Mouse (Mus musculus) lung, embryonic 14.5 days (tissue): ENCODE data around the gene Cript. TPM values are rescaled to one million over a fixed set of nuclear protein-coding genes. Genes with fewer than 3 reads are reported as not detected.

Experiments
- ATAC-seq: fragments of 200-750 bp; cut with Nextera tagmentation; 2 replicates; pipeline ENCODE4 v1.8.0; 2017; ENCODE audit warnings: mild to moderate bottlenecking, moderate TSS enrichment, moderate library complexity; ENCODE audit not compliant: insufficient read depth
- DNase-seq: peaks from one replicate; pipeline ENCODE4 v3.0.0-alpha.2; 2015
- H3K27ac ChIP-seq: fragments of 300-500 bp; sonication (generic); 2 replicates; pipeline ENCODE4 v1.5.1; 2014; ENCODE audit warnings: low read depth, mild to moderate bottlenecking, moderate library complexity
- H3K27me3 ChIP-seq: fragments of 300-500 bp; sonication (generic); 2 replicates; pipeline ENCODE4 v1.6.1; 2014; ENCODE audit warnings: low read length, control low read depth; ENCODE audit not compliant: insufficient read depth
- H3K36me3 ChIP-seq: fragments of 300-500 bp; sonication (generic); 2 replicates; pipeline ENCODE4 v1.6.1; 2014; ENCODE audit warnings: control low read depth; ENCODE audit not compliant: insufficient read depth
- H3K4me1 ChIP-seq: fragments of 300-500 bp; sonication (generic); 2 replicates; pipeline ENCODE4 v1.6.1; 2014; ENCODE audit warnings: antibody characterized with exemption, control low read depth; ENCODE audit not compliant: insufficient read depth
- H3K4me2 ChIP-seq: fragments of 300-500 bp; sonication (generic); 2 replicates; pipeline ENCODE4 v1.6.1; 2014; ENCODE audit warnings: mild to moderate bottlenecking
- H3K4me3 ChIP-seq: fragments of 300-500 bp; sonication (generic); 2 replicates; pipeline ENCODE4 v1.5.1; 2014; ENCODE audit warnings: low read depth, low read length
- H3K9ac ChIP-seq: fragments of 300-500 bp; sonication (generic); 2 replicates; pipeline ENCODE4 v1.6.1; 2014
- H3K9me3 ChIP-seq: fragments of 300-500 bp; sonication (generic); 2 replicates; pipeline ENCODE4 v1.6.1; 2016; ENCODE audit warnings: low read depth, low read length, control low read depth
- CTCF ChIP-seq: IDR thresholded peaks from 2 replicates; pipeline ENCODE4 v1.5.1; 2016; ENCODE audit warnings: antibody characterized with exemption, low read depth
- WGBS: fragments of 180-500 bp; shearing (Covaris S2); extraction: QIAGEN DNeasy Blood & Tissue Kit; methylation state at CpG from one replicate; pipeline ENCODE4 v1.1.7; 2014; 5-methylcytosine and 5-hydroxymethylcytosine counted together
- polyA plus RNA-seq: library from polyadenylated mRNA; unstranded; fragments of >200 nt; fragmentation: Nextera tagmentation; extraction: Ambion mirVana; gene quantifications from 2 replicates; pipeline ENCODE4 v1.2.1, GENCODE M21; 2014

The Cript gene
- polyA plus RNA-seq = 131 TPM in 2 replicates

DNA sequence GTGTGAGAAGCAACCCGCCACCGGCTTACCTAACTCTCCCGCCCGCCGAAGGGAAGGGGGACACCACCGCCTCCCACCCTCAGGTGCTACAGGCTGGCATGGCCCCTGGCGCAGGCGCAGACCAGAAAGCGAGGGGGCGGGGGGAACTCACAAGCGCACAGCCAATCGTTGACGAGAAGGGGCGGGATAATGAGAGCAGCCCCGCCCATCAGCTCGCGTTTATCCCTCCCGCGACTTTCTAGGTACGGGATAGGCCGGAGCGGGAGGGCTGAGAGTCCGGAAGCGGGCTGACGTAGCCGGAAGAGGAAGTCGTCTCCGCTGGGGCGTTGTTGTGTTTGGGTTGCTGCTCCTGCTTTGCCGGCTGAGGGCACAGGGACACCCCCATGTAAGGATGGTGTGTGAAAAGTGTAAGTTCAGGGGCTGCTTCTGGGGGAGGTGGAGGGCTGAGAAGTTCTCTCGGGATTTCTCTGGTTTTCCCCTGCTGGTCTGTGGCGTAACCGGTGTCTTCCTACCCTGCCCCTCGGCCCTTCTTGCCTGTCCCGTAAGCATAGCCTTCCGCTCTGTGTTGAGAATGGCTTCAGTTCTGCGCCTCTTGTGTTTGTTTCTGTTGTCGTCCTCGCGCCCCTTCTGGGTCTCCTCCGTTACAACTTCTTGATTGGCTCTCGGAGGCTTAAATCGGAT is at the start of gene Cript, which contains the start of gene Pigf:
Cript (plus strand) TSS at position 282 of the 681 bp plus-strand sequence.
Pigf (minus strand) TSS at position 138 of the 681 bp plus-strand sequence.
- H3K27me3 ChIP-seq = no peaks in the 10 kb centered on the region
- ATAC-seq (peak; percentile 99), DNase-seq (peak; percentile 100)
- peak within 1 kb of the TSS; percentile 24; the same call in 1 of the 2 replicates for H3K27ac ChIP-seq
- no peaks in the 10 kb centered on the region for H3K9me3 ChIP-seq
- no peak for TF ChIP-seq CTCF
- WGBS = under 1% methylated on average over 43 of the region's 43 CpGs
- H3K4me3 ChIP-seq = peak within 1 kb of the TSS; percentile 71
- H3K36me3 ChIP-seq = peaks cover 8% of the 10 kb centered on the region; the same call in 1 of the 2 replicates
- H3K4me2 ChIP-seq = peak within 1 kb of the TSS; percentile 90
- H3K9ac ChIP-seq = peak within 1 kb of the TSS; percentile 71
- H3K4me1 ChIP-seq = peaks cover 5% of the 10 kb centered on the region; the same call in 1 of the 2 replicates

- Histone ChIP-seq H3K36me3 (peaks cover 44% of the 10 kb centered on the region), H3K9ac (no peak overlapping the region), H3K4me1 (no peaks in the 10 kb centered on the region), H3K4me3 (no peak overlapping the region), H3K27ac (no peak overlapping the region), H3K4me2 (no peak overlapping the region), H3K27me3 (no peaks in the 10 kb centered on the region), H3K9me3 (no peaks in the 10 kb centered on the region)
- ATAC-seq = no peak
- no peak for TF ChIP-seq CTCF
- WGBS = 70% methylated on average over 10 of the region's 10 CpGs
- DNase-seq = no peak
Observed at GRCm38 (mm10) chr17:86976387-86976786, 49.0 kb upstream of the Cript start.

DNA sequence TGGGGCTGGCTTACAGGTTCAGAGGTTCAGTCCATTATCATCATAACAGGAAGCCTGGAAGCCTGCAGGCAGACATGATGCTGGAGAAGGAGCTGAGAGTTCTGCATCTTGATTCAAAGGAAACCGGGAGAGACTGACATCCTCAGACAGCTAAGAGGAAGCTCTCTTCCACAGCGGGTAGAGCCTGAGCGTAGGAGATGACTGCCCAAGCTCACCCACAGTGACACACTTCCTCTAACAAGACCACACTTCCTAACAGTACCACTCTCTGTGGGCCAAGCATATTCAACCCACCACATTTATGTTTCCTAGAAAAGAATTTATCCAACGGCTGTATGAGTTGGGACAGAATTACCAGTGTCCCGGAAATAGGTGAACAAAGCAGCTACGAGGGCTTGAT is 46.9 kb upstream of the Cript start:
- DNase-seq = no peak
- 79% methylated on average over 6 of the region's 6 CpGs for WGBS
- H3K36me3 ChIP-seq = peaks cover 43% of the 10 kb centered on the region

DNA sequence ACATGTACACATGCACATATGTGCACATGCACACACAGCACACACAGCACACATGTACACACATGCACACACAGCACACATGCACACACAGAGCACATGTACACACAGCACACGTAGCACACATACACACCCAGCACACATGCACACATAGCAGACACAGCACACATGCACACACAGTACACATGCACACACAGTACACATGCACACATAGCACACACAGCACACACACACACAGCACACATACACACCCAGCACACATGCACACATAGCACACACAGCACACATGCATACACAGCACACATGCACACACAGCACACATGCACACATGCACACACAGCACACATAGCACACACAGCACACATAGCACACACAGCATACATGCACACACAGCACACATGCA is 44.1 kb upstream of the Cript start:
- H3K4me3 ChIP-seq = no peak overlapping the region
- 96% methylated on average over 1 of the region's 1 CpGs for WGBS
- no peak overlapping the region for H3K4me2 ChIP-seq
- DNase-seq (no peak), ATAC-seq (no peak)
- no peak for TF ChIP-seq CTCF
- no peaks in the 10 kb centered on the region for H3K4me1 ChIP-seq
- no peaks in the 10 kb centered on the region for H3K9me3 ChIP-seq
- no peak overlapping the region for H3K9ac ChIP-seq
- peaks cover 41% of the 10 kb centered on the region for H3K36me3 ChIP-seq
- H3K27ac ChIP-seq = no peak overlapping the region
- H3K27me3 ChIP-seq = no peaks in the 10 kb centered on the region

More for the DNA sequence above, 46.9 kb upstream of the Cript start:
- no peak for ATAC-seq
- no peak overlapping the region for H3K4me3 ChIP-seq
- no peaks in the 10 kb centered on the region for H3K9me3 ChIP-seq
- TF ChIP-seq CTCF = no peak
- no peak overlapping the region for H3K27ac ChIP-seq
- no peaks in the 10 kb centered on the region for H3K27me3 ChIP-seq
- H3K9ac ChIP-seq = no peak overlapping the region
- H3K4me1 ChIP-seq = no peaks in the 10 kb centered on the region
- no peak overlapping the region for H3K4me2 ChIP-seq

- Histone ChIP-seq H3K4me3 (no peak overlapping the region), H3K27me3 (no peaks in the 10 kb centered on the region), H3K9me3 (no peaks in the 10 kb centered on the region), H3K27ac (no peak overlapping the region), H3K9ac (no peak overlapping the region), H3K36me3 (peaks cover 37% of the 10 kb centered on the region; the same call in 1 of the 2 replicates), H3K4me1 (0 out of 2 replicates have a peak, but pooled peaks cover 1% of the 10 kb centered on the region), H3K4me2 (no peak overlapping the region)
- DNase-seq = no peak
- ATAC-seq = no peak
- TF ChIP-seq CTCF = no peak
- 93% methylated on average over 2 of the region's 2 CpGs for WGBS
Observed at GRCm38 (mm10) chr17:86981701-86982100, 43.6 kb upstream of the Cript start.

DNA sequence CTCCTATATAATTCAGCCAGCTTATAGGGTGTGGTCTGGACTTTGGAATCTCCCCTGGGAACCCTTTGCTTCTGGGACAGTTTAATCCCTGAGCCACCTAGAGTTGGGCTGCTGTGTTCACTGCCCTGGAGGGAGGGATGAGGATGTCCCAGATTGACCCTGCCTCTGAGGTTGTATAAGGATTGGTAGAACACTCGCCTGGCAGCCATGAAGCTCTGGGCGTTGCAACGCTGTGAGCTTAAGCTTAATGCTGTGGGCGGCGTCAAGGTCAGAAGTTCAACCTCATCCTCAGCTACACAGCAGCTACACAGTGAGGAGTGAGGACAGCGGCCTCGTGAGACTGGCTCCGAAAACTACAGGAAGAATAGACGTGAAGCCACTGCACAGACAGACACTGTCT is 42.9 kb upstream of the Cript start:
- H3K9ac ChIP-seq = no peak overlapping the region
- no peak overlapping the region for H3K4me3 ChIP-seq
- WGBS = 56% methylated on average over 9 of the region's 9 CpGs
- ATAC-seq = no peak
- no peaks in the 10 kb centered on the region for H3K27me3 ChIP-seq
- H3K36me3 ChIP-seq = peaks cover 37% of the 10 kb centered on the region; the same call in 1 of the 2 replicates
- DNase-seq = no peak
- TF ChIP-seq CTCF = no peak
- H3K9me3 ChIP-seq = no peaks in the 10 kb centered on the region
- no peak overlapping the region for H3K27ac ChIP-seq
- no peak overlapping the region for H3K4me2 ChIP-seq
- H3K4me1 ChIP-seq = 0 out of 2 replicates have a peak, but pooled peaks cover 2% of the 10 kb centered on the region

DNA sequence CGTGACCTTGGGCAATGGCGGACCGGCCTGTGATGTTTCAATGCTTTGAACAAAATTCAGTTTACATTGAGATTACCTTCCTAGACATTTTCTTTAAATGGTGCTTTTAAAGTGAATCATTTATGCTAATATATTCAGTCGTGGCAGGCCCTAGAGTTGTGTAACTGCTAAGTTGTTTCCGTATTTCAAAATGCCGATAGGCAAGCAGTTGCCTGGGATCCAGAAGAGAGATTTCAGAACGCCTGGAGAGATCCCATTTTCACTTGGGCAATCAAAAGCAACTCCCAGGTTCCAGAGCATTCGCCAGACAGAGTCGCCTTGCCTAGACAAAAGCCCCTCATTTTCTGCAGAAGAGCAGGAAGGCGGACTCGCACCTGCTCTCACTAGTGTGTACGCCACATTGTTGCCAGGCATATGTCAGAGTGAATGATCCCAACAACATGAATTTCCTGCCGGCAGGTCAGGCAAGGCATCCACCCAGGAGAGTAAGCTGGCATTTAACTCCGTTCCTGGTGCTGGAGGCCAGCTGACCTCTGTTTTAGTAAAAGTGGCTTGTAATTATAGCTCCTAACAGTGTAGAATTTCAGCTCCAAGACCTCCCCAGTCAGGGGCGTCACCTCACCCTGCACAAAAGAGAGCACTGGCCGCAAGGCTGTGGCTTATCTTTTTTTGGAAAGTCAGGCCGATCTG is 38.8 kb upstream of the Cript start:
- Histone ChIP-seq H3K36me3 (peaks cover 17% of the 10 kb centered on the region; the same call in 1 of the 2 replicates), H3K9ac (no peak overlapping the region), H3K27ac (no peak overlapping the region), H3K4me3 (no peak overlapping the region), H3K4me1 (0 out of 2 replicates have a peak, but pooled peaks cover 2% of the 10 kb centered on the region), H3K4me2 (peak overlapping the region; percentile 15; the same call in 1 of the 2 replicates), H3K27me3 (no peaks in the 10 kb centered on the region), H3K9me3 (no peaks in the 10 kb centered on the region)
- ATAC-seq (no peak), DNase-seq (no peak)
- no peak for TF ChIP-seq CTCF
- 52% methylated on average over 17 of the region's 17 CpGs for WGBS
